Mouse (Mus musculus): Measurements from ENCODE around the gene Pgpep1l.

- TF ChIP-seq MYOG (IDR thresholded peaks at IDR 0.05; ENCODE audit: control insufficient read depth in 1 of 3, insufficient read depth in 1 of 3, insufficient read length in 2 of 3, low read depth in 2 of 3): no peak
- no peak for TF ChIP-seq POLR2A (IDR thresholded peaks at IDR 0.05; ENCODE audit: insufficient read length, low read depth)
- TF ChIP-seq MAX (IDR thresholded peaks at IDR 0.05; ENCODE audit: low read depth): no peak
- TF ChIP-seq USF1 (IDR thresholded peaks at IDR 0.05; ENCODE audit: low read depth): no peak
- no peak for TF ChIP-seq TCF12 (IDR thresholded peaks at IDR 0.05; ENCODE audit: insufficient read depth, poor library complexity, severe bottlenecking)
- no peak for TF ChIP-seq MYOD1 (IDR thresholded peaks at IDR 0.05; ENCODE audit: control insufficient read depth in 1 of 3, insufficient read length in 2 of 3, low read depth in 2 of 3)
- no peak for TF ChIP-seq POLR2AphosphoS2 (IDR thresholded peaks at IDR 0.05; ENCODE audit: insufficient read length, low read depth)
- TF ChIP-seq CEBPB (IDR thresholded peaks at IDR 0.05; ENCODE audit: insufficient read depth, poor library complexity, severe bottlenecking): no peak
- no peak for TF ChIP-seq E2F4 (IDR thresholded peaks at IDR 0.05; ENCODE audit: insufficient read depth)
- TF ChIP-seq SRF (IDR thresholded peaks at IDR 0.05; ENCODE audit: control insufficient read depth, insufficient read length, low read depth): no peak
These were observed 37.1 kb upstream of the Pgpep1l start for GRCm38 (mm10) chr7:68301160-68301559.
